Mouse (Mus musculus) splenic B cell, adult 2 months (primary cell): ENCODE measurements around the gene Nop16.
A peak's percentile ranks its signal among the peaks of the same experiment; 100 is the strongest.
"Not testable (repeated sequence)": the region's sequence is repeated elsewhere in the genome, so short reads cannot be mapped to it uniquely, and the experiment has no call there.

ENCODE experiments used
- DNase-seq: peaks from one replicate; pipeline ENCODE4 v3.0.0-alpha.2; 2011; ENCODE audit warnings: low read depth, low spot score
- H3K27me3 ChIP-seq: 2 replicates; pipeline ENCODE4 v1.6.1; 2012; ENCODE audit warnings: mild to moderate bottlenecking, low read length, moderate library complexity, mixed read lengths; ENCODE audit not compliant: control insufficient read depth, poor library complexity, insufficient read depth, severe bottlenecking
- H3K36me3 ChIP-seq: 2 replicates; pipeline ENCODE4 v1.6.1; 2012; ENCODE audit warnings: mild to moderate bottlenecking, low read length, moderate library complexity, mixed read lengths; ENCODE audit not compliant: control insufficient read depth, poor library complexity, insufficient read depth, severe bottlenecking

Nop16 gene

GRCm38 (mm10) chr13:54589996-54590951 is at the start of gene Nop16, which contains the start of gene Higd2a:
Gene Nop16 (minus strand): TSS chr13:54590090.
Gene Higd2a (plus strand): TSS chr13:54590207.
- Histone ChIP-seq H3K36me3 (peaks cover 2% of the 10 kb centered on the region; the same call in 1 of the 2 replicates), H3K27me3 (no peaks in the 10 kb centered on the region)
- DNase-seq, result peak; percentile 98

GRCm38 (mm10) chr13:54635011-54635410 is 45.1 kb upstream of the Nop16 start:
- DNase-seq, result no peak
- Histone ChIP-seq H3K36me3 (0 out of 2 replicates have a peak, but pooled peaks cover 1% of the 10 kb centered on the region), H3K27me3 (no peaks in the 10 kb centered on the region)

GRCm38 (mm10) chr13:54632731-54633277 is 42.9 kb upstream of the Nop16 start:
- Histone ChIP-seq H3K27me3 (no peaks in the 10 kb centered on the region), H3K36me3 (0 out of 2 replicates have a peak, but pooled peaks cover 1% of the 10 kb centered on the region)
- DNase-seq, result no peak

- no peak for DNase-seq
- Histone ChIP-seq H3K36me3 (no peaks in the 10 kb centered on the region), H3K27me3 (no peaks in the 10 kb centered on the region; the same call in 1 of the 2 replicates)
Observed at GRCm38 (mm10) chr13:54629128-54629527, 39.2 kb upstream of the Nop16 start.

GRCm38 (mm10) chr13:54621960-54622521 is 32.2 kb upstream of the Nop16 start:
- no peak for DNase-seq
- Histone ChIP-seq H3K36me3 (no peaks in the 10 kb centered on the region), H3K27me3 (no peaks in the 10 kb centered on the region; the same call in 1 of the 2 replicates)

- peak; percentile 98 for DNase-seq
- no peaks in the 10 kb centered on the region for H3K27me3 ChIP-seq
- no peaks in the 10 kb centered on the region for H3K36me3 ChIP-seq
Observed at GRCm38 (mm10) chr13:54621155-54621932, 31.5 kb upstream of the Nop16 start, which contains the start of gene Faf2. Gene Faf2 (plus strand): TSS chr13:54621784.

- H3K27me3 ChIP-seq, result no peaks in the 10 kb centered on the region
- peak; percentile 11 for DNase-seq
- H3K36me3 ChIP-seq, result no peaks in the 10 kb centered on the region
Observed at GRCm38 (mm10) chr13:54616998-54617397, 27.1 kb upstream of the Nop16 start.

GRCm38 (mm10) chr13:54616307-54616706 is 26.4 kb upstream of the Nop16 start:
- Histone ChIP-seq H3K27me3 (no peaks in the 10 kb centered on the region), H3K36me3 (no peaks in the 10 kb centered on the region)
- no peak for DNase-seq

GRCm38 (mm10) chr13:54613141-54613540 is 23.3 kb upstream of the Nop16 start:
- not testable (repeated sequence) for H3K27me3 ChIP-seq, H3K36me3 ChIP-seq
- peak; percentile 34 for DNase-seq

GRCm38 (mm10) chr13:54610972-54611754 is 21.3 kb upstream of the Nop16 start, which contains the start of gene Cltb:
Gene Cltb (minus strand): TSS chr13:54611344.
- peak; percentile 73 for DNase-seq
- Histone ChIP-seq H3K36me3 (no peaks in the 10 kb centered on the region), H3K27me3 (no peaks in the 10 kb centered on the region)

- DNase-seq, result no peak
- H3K27me3 ChIP-seq, result no peaks in the 10 kb centered on the region
- no peaks in the 10 kb centered on the region for H3K36me3 ChIP-seq
Observed at GRCm38 (mm10) chr13:54610613-54610971, 20.7 kb upstream of the Nop16 start.

GRCm38 (mm10) chr13:54609301-54609700 is 19.4 kb upstream of the Nop16 start:
- Histone ChIP-seq H3K36me3 (no peaks in the 10 kb centered on the region), H3K27me3 (no peaks in the 10 kb centered on the region)
- no peak for DNase-seq

GRCm38 (mm10) chr13:54608666-54609065 is 18.8 kb upstream of the Nop16 start:
- no peak for DNase-seq
- no peaks in the 10 kb centered on the region for H3K27me3 ChIP-seq
- H3K36me3 ChIP-seq, result no peaks in the 10 kb centered on the region

- H3K27me3 ChIP-seq, result no peaks in the 10 kb centered on the region
- DNase-seq, result no peak
- H3K36me3 ChIP-seq, result no peaks in the 10 kb centered on the region
Observed at GRCm38 (mm10) chr13:54608002-54608401, 18.1 kb upstream of the Nop16 start.
